Mouse (Mus musculus): ENCODE results near the gene 1700067K01Rik. TPM values are rescaled to one million over a fixed set of nuclear protein-coding genes. Genes with fewer than 3 reads are reported as not detected.
A peak's percentile ranks its signal among the peaks of the same experiment; 100 is the strongest.

1700067K01Rik gene
- polyA plus RNA-seq, 1 experiment from 2014 or later, result 0.89 TPM

- peaks cover 89% of the 10 kb centered on the region for H3K36me3 ChIP-seq
- no peak overlapping the region for H3K27ac ChIP-seq
- no peaks in the 10 kb centered on the region for H3K9me3 ChIP-seq
- no peaks in the 10 kb centered on the region for H3K27me3 ChIP-seq
- H3K4me3 ChIP-seq (replicated peaks), result no peak overlapping the region
- no peak for ATAC-seq
- H3K4me2 ChIP-seq (replicated peaks), result no peak overlapping the region
- no peak overlapping the region for H3K9ac ChIP-seq (replicated peaks)
- WGBS, result 97% methylated on average over 14 of the region's 14 CpGs
- H3K4me1 ChIP-seq (replicated peaks), result no peaks in the 10 kb centered on the region
Observed at GRCm38 (mm10) chr8:83990170-83990569, 11.1 kb upstream of the 1700067K01Rik start.

- Histone ChIP-seq H3K27me3 (no peaks in the 10 kb centered on the region), H3K36me3 (peaks cover 67% of the 10 kb centered on the region), H3K27ac (no peak overlapping the region), H3K4me2 (replicated peaks) (no peak overlapping the region), H3K9ac (replicated peaks) (no peak overlapping the region), H3K9me3 (no peaks in the 10 kb centered on the region), H3K4me3 (replicated peaks) (no peak overlapping the region), H3K4me1 (replicated peaks) (peaks cover 9% of the 10 kb centered on the region)
- WGBS, result 88% methylated on average over 2 of the region's 2 CpGs
- no peak for ATAC-seq
Observed at GRCm38 (mm10) chr8:83992488-83992887, 8.8 kb upstream of the 1700067K01Rik start.

- H3K4me3 ChIP-seq (replicated peaks), result no peak overlapping the region
- H3K4me2 ChIP-seq (replicated peaks), result no peak overlapping the region
- no peak for ATAC-seq
- 88% methylated on average over 3 of the region's 3 CpGs for WGBS
- H3K9ac ChIP-seq (replicated peaks), result no peak overlapping the region
- H3K27me3 ChIP-seq, result 0 out of 2 replicates have a peak, but pooled peaks cover under 1% of the 10 kb centered on the region
- peaks cover 14% of the 10 kb centered on the region for H3K4me1 ChIP-seq (replicated peaks)
- no peak overlapping the region for H3K27ac ChIP-seq
- H3K9me3 ChIP-seq, result no peaks in the 10 kb centered on the region
- H3K36me3 ChIP-seq, result peaks cover 52% of the 10 kb centered on the region
Observed at GRCm38 (mm10) chr8:83994030-83994429, 7.3 kb upstream of the 1700067K01Rik start.

GRCm38 (mm10) chr8:83995973-83996372, 5.3 kb upstream of the 1700067K01Rik start:
- H3K36me3 ChIP-seq, result peaks cover 46% of the 10 kb centered on the region
- WGBS, result 9% methylated on average over 12 of the region's 12 CpGs
- peak; percentile 34; the same call in 1 of the 2 replicates for ATAC-seq

GRCm38 (mm10) chr8:83996567-83997505, 4.5 kb upstream of the 1700067K01Rik start:
- peak; percentile 77 for ATAC-seq
- WGBS, result under 1% methylated on average over 69 of the region's 103 CpGs
- H3K4me1 ChIP-seq (replicated peaks), result peaks cover 35% of the 10 kb centered on the region
- peaks cover 42% of the 10 kb centered on the region for H3K36me3 ChIP-seq
- H3K4me2 ChIP-seq (replicated peaks), result peak overlapping the region; percentile 78
- no peaks in the 10 kb centered on the region for H3K9me3 ChIP-seq
- peak overlapping the region; percentile 76 for H3K4me3 ChIP-seq (replicated peaks)
- peaks cover 29% of the 10 kb centered on the region for H3K27me3 ChIP-seq
- H3K9ac ChIP-seq (replicated peaks), result peak overlapping the region; percentile 88
- H3K27ac ChIP-seq, result peak overlapping the region; percentile 98

More at GRCm38 (mm10) chr8:83995973-83996372, 5.3 kb upstream of the 1700067K01Rik start:
- H3K4me3 ChIP-seq (replicated peaks), result peak overlapping the region; percentile 76
- peak overlapping the region; percentile 98; the same call in 1 of the 2 replicates for H3K27ac ChIP-seq
- no peak overlapping the region for H3K9ac ChIP-seq (replicated peaks)
- peaks cover 20% of the 10 kb centered on the region for H3K27me3 ChIP-seq
- no peaks in the 10 kb centered on the region for H3K9me3 ChIP-seq
- peaks cover 27% of the 10 kb centered on the region for H3K4me1 ChIP-seq (replicated peaks)
- H3K4me2 ChIP-seq (replicated peaks), result peak overlapping the region; percentile 78

- WGBS, result under 1% methylated on average over 45 of the region's 112 CpGs
- H3K27ac ChIP-seq, result peak within 1 kb of the TSS; percentile 98
- peak; percentile 13; the same call in 1 of the 2 replicates for ATAC-seq
Observed at GRCm38 (mm10) chr8:83997511-83998141, 3.7 kb upstream of the 1700067K01Rik start, which contains the start of gene Samd1. Gene Samd1 (plus strand): TSS chr8:83997672.

GRCm38 (mm10) chr8:83998231-83999056, 2.9 kb upstream of the 1700067K01Rik start:
- peaks cover 43% of the 10 kb centered on the region for H3K27me3 ChIP-seq
- peaks cover 32% of the 10 kb centered on the region for H3K36me3 ChIP-seq
- H3K4me3 ChIP-seq (replicated peaks), result peak overlapping the region; percentile 79
- no peaks in the 10 kb centered on the region for H3K9me3 ChIP-seq
- peak; percentile 24 for ATAC-seq
- H3K9ac ChIP-seq (replicated peaks), result peak overlapping the region; percentile 79
- peaks cover 35% of the 10 kb centered on the region for H3K4me1 ChIP-seq (replicated peaks)
- whole genome bisulfite sequencing, result 1% methylated on average over 64 of the region's 92 CpGs
- H3K27ac ChIP-seq, result peak overlapping the region; percentile 88
- H3K4me2 ChIP-seq (replicated peaks), result peak overlapping the region; percentile 84

More at GRCm38 (mm10) chr8:83997511-83998141, 3.7 kb upstream of the 1700067K01Rik start, which contains the start of gene Samd1:
- Histone ChIP-seq H3K9me3 (no peaks in the 10 kb centered on the region), H3K4me1 (replicated peaks) (peaks cover 35% of the 10 kb centered on the region), H3K36me3 (peaks cover 34% of the 10 kb centered on the region), H3K4me2 (replicated peaks) (peak within 1 kb of the TSS; percentile 84), H3K9ac (replicated peaks) (peak within 1 kb of the TSS; percentile 88), H3K4me3 (replicated peaks) (peak within 1 kb of the TSS; percentile 79), H3K27me3 (peaks cover 37% of the 10 kb centered on the region)

GRCm38 (mm10) chr8:83999057-83999705, 2.1 kb upstream of the 1700067K01Rik start:
- Histone ChIP-seq H3K27me3 (peaks cover 43% of the 10 kb centered on the region), H3K4me2 (replicated peaks) (peak overlapping the region; percentile 84), H3K4me3 (replicated peaks) (peak overlapping the region; percentile 79), H3K9ac (replicated peaks) (peak overlapping the region; percentile 79), H3K36me3 (peaks cover 26% of the 10 kb centered on the region), H3K9me3 (no peaks in the 10 kb centered on the region), H3K4me1 (replicated peaks) (peaks cover 40% of the 10 kb centered on the region), H3K27ac (no peak overlapping the region)
- 70% methylated on average over 16 of the region's 16 CpGs for WGBS
- ATAC-seq, result 0 out of 2 replicates have a peak, but pooled peaks have one; percentile 2

- Histone ChIP-seq H3K4me1 (replicated peaks) (peaks cover 43% of the 10 kb centered on the region), H3K4me3 (replicated peaks) (no peak overlapping the region), H3K27me3 (peaks cover 43% of the 10 kb centered on the region), H3K27ac (no peak overlapping the region), H3K4me2 (replicated peaks) (peak overlapping the region; percentile 84), H3K36me3 (peaks cover 20% of the 10 kb centered on the region), H3K9me3 (no peaks in the 10 kb centered on the region), H3K9ac (replicated peaks) (no peak overlapping the region)
- no peak for ATAC-seq
- WGBS, result 96% methylated on average over 2 of the region's 2 CpGs
Observed at GRCm38 (mm10) chr8:83999825-84000224, 1.5 kb upstream of the 1700067K01Rik start.

- H3K27ac ChIP-seq, result no peak overlapping the region
- WGBS, result 56% methylated on average over 12 of the region's 12 CpGs
- H3K9ac ChIP-seq (replicated peaks), result no peak overlapping the region
- H3K4me1 ChIP-seq (replicated peaks), result peaks cover 38% of the 10 kb centered on the region
- H3K4me2 ChIP-seq (replicated peaks), result 0 out of 2 replicates have a peak overlapping the region, but pooled peaks have one; percentile 88
- no peak overlapping the region for H3K4me3 ChIP-seq (replicated peaks)
- H3K27me3 ChIP-seq, result peaks cover 43% of the 10 kb centered on the region
- peaks cover 19% of the 10 kb centered on the region for H3K36me3 ChIP-seq
- H3K9me3 ChIP-seq, result no peaks in the 10 kb centered on the region
- ATAC-seq, result no peak
Observed at GRCm38 (mm10) chr8:84002957-84003611, 1.8 kb downstream of the 1700067K01Rik start.

Data from midbrain, embryonic 13.5 days (tissue).